11 mouse cellular contexts compared by ENCODE assay signal in genomic region chr4:63233557-63234452, GRCm38 (mm10). TPM values are rescaled to one million over a fixed set of nuclear protein-coding genes. Genes with fewer than 3 reads are reported as not detected.
A peak's percentile ranks its signal among the peaks of the same experiment; 100 is the strongest.
DNase-seq lines count a peak whose midpoint lies in the region; ATAC-seq lines count a peak whose summit lies in the region.
"Had no signal": no experiment of that assay in that cellular context is flagged by ENCODE, and none has a peak within 500 bp of the region (broad histone marks: within the 10 kb centered on the region; RNA-seq: fewer than 3 reads in every experiment).

No protein-coding gene starts in this region.

- peak overlapping the region; percentile 30 for H3K27ac ChIP-seq in heart, embryonic 11.5 days (ENCODE audit: low read depth, low read length)
- H3K27ac ChIP-seq in heart, embryonic 13.5 days (replicated peaks): peak overlapping the region; percentile 75
- H3K27ac ChIP-seq in forebrain, embryonic 11.5 days (ENCODE audit: low read depth, low read length): no peak overlapping the region
- H3K27ac ChIP-seq: liver, embryonic 12.5 days; neural tube, embryonic 12.5 days had no signal

- peaks cover 42% of the 10 kb centered on the region for H3K4me1 ChIP-seq in heart, embryonic 11.5 days (ENCODE audit: control insufficient read depth, insufficient read depth, low read length)
- H3K4me1 ChIP-seq in heart, embryonic 13.5 days: peaks cover 85% of the 10 kb centered on the region
- H3K4me1 ChIP-seq in forebrain, embryonic 11.5 days (replicated peaks; ENCODE audit: control insufficient read depth, insufficient read depth, low read length): 0 out of 2 replicates have a peak, but pooled peaks cover 4% of the 10 kb centered on the region

- no peak for DNase-seq in heart, adult 8-10 months (ENCODE audit: low spot score)
- DNase-seq in NIH3T3 (ENCODE audit: low read depth): peak; percentile 75
- peak; percentile 53 to 62 for DNase-seq in left cerebral cortex, postnatal 36 days (ENCODE audit: low spot score in 2 of 2)
- DNase-seq in forebrain, embryonic 11.5 days (ENCODE audit: low spot score): no peak
- no peak for DNase-seq in spleen, postnatal 4 days (ENCODE audit: low spot score in 2 of 2)

- ATAC-seq in heart, embryonic 11.5 days (replicated peaks; ENCODE audit: insufficient number of reproducible peaks, low FRiP score, low TSS enrichment): no peak; the same call in 1 of the 2 replicates
- ATAC-seq in heart, embryonic 13.5 days (ENCODE audit: extremely low read depth, insufficient number of reproducible peaks, low FRiP score, low TSS enrichment): no peak
- ATAC-seq in CD4-positive, CD25-positive, alpha-beta regulatory T cell, adult 4 months: no peak
- no peak for ATAC-seq in forebrain, embryonic 11.5 days (replicated peaks; ENCODE audit: low FRiP score)
- ATAC-seq: liver, embryonic 12.5 days had no signal

- H3K9ac ChIP-seq in heart, embryonic 11.5 days (ENCODE audit: low read depth, low read length): no peak overlapping the region
- peak overlapping the region; percentile 9 for H3K9ac ChIP-seq in heart, embryonic 13.5 days
- no peak overlapping the region for H3K9ac ChIP-seq in forebrain, embryonic 11.5 days (ENCODE audit: low read length)
- H3K9ac ChIP-seq: liver, embryonic 12.5 days; neural tube, embryonic 12.5 days had no signal

- 55% methylated on average over 7 of the region's 7 CpGs for WGBS in heart, embryonic 11.5 days (ENCODE audit: insufficient replicate concordance)
- 37% methylated on average over 7 of the region's 7 CpGs for whole genome bisulfite sequencing in heart, embryonic 13.5 days
- 87% methylated on average over 7 of the region's 7 CpGs for WGBS in forebrain, embryonic 11.5 days

- H3K9me3 ChIP-seq in heart, embryonic 11.5 days (replicated peaks; ENCODE audit: control insufficient read depth, low read length): no peaks in the 10 kb centered on the region
- no peaks in the 10 kb centered on the region for H3K9me3 ChIP-seq in heart, embryonic 13.5 days
- H3K9me3 ChIP-seq in forebrain, embryonic 11.5 days (ENCODE audit: control insufficient read depth, low read length): no peaks in the 10 kb centered on the region
- H3K9me3 ChIP-seq: liver, embryonic 12.5 days; neural tube, embryonic 12.5 days had no signal

- no peak overlapping the region for H3K4me2 ChIP-seq in heart, embryonic 11.5 days
- H3K4me2 ChIP-seq in heart, embryonic 13.5 days: no peak overlapping the region
- H3K4me2 ChIP-seq in forebrain, embryonic 11.5 days (ENCODE audit: low read depth, low read length, severe bottlenecking): no peak overlapping the region
- H3K4me2 ChIP-seq: liver, embryonic 12.5 days; neural tube, embryonic 12.5 days had no signal

- H3K36me3 ChIP-seq in heart, embryonic 11.5 days (ENCODE audit: control insufficient read depth, insufficient read depth, low read length): no peaks in the 10 kb centered on the region
- no peaks in the 10 kb centered on the region for H3K36me3 ChIP-seq in heart, embryonic 13.5 days
- no peaks in the 10 kb centered on the region for H3K36me3 ChIP-seq in forebrain, embryonic 11.5 days (ENCODE audit: control insufficient read depth, insufficient read depth, low read length)
- H3K36me3 ChIP-seq: G1E; liver, embryonic 12.5 days; neural tube, embryonic 12.5 days had no signal

- intact Hi-C loops in left cerebral cortex, postnatal 36 days (cut with DNase I): loop anchor here (5.0 kb wide), 1 partner anchor 58 kb away; no protein-coding TSS in a partner anchor

- no peak overlapping the region for H3K4me3 ChIP-seq in heart, embryonic 11.5 days (ENCODE audit: low read depth, low read length)
- no peak overlapping the region for H3K4me3 ChIP-seq in heart, embryonic 13.5 days
- no peak overlapping the region for H3K4me3 ChIP-seq in forebrain, embryonic 11.5 days (ENCODE audit: low read depth, low read length)
- H3K4me3 ChIP-seq: liver, embryonic 12.5 days; neural tube, embryonic 12.5 days had no signal

- no peaks in the 10 kb centered on the region for H3K27me3 ChIP-seq in heart, embryonic 11.5 days (ENCODE audit: control insufficient read depth, insufficient read depth, low read length)
- H3K27me3 ChIP-seq in heart, embryonic 13.5 days (replicated peaks): no peaks in the 10 kb centered on the region
- no peaks in the 10 kb centered on the region for H3K27me3 ChIP-seq in forebrain, embryonic 11.5 days (ENCODE audit: control insufficient read depth, insufficient read depth, low read length)
- H3K27me3 ChIP-seq: liver, embryonic 12.5 days; neural tube, embryonic 12.5 days had no signal

RNA-seq across cellular contexts. Expression of gene Col27a1, which starts 20.0 kb away (rescaled TPM):
- 3.3 and 3.4 TPM in 2 replicates for polyA plus RNA-seq in heart, embryonic 11.5 days (2014; fragmentation: Nextera tagmentation; extraction: Ambion mirVana)
- 1 to 10 TPM; 1.1 to 1.5 (median 1.4) TPM for total RNA-seq in heart, adult 8-10 months (2022)
- 3.7 and 4.2 TPM in 2 replicates for polyA plus RNA-seq in heart, embryonic 13.5 days (2015; fragmentation: Nextera tagmentation; extraction: Ambion mirVana)
- total RNA-seq in left cerebral cortex, postnatal 36 days (2021): 1 to 10 TPM; 2.2 to 4.3 TPM
- under 1 TPM; 0.33 to 0.75 TPM for polyA plus RNA-seq in CD4-positive, CD25-positive, alpha-beta regulatory T cell, adult 4 months (2017; shearing (Covaris generic))
- polyA plus RNA-seq in forebrain, embryonic 11.5 days (2014; fragmentation: Nextera tagmentation; extraction: Ambion mirVana): 3.4 and 3.6 TPM in 2 replicates
- polyA plus RNA-seq: G1E had no signal

Comparison
In these comparisons a context has a peak if more than half of its experiments do, and no peak if none do; other contexts are left out.
1. DNase-seq: peak in NIH3T3 (single experiment) and left cerebral cortex, postnatal 36 days (2 of 2); none in heart, adult 8-10 months (single experiment), forebrain, embryonic 11.5 days (single experiment) and spleen, postnatal 4 days (0 of 2).